Mouse (Mus musculus): ENCODE results near the gene Phgdh. TPM values are rescaled to one million over a fixed set of nuclear protein-coding genes. Genes with fewer than 3 reads are reported as not detected.
A peak's percentile ranks its signal among the peaks of the same experiment; 100 is the strongest.

Gene Phgdh
- polyA plus RNA-seq, 1 experiment from 2014 or later, result 59.7 TPM

DNA sequence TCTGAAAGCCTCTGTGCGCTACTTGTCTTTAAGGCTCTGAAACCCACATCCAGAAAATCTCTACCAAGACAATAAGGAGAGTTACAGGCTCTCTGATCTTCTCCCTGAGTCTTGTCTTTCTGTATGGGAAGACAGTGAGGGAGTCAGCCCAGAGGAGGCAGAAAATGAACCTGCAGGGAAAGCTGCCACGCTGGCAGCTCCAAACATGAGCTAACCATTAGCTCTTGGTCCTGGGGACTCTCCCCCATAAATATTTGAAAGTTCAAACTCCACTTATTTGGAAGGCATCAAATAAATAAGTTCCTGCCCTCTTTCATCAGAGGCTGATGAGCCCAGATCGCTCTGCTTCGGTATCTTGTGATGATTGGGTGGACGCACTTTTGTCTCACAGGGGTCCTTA is 56.6 kb downstream of the Phgdh start:
- no peaks in the 10 kb centered on the region for H3K27me3 ChIP-seq
- no peak overlapping the region for H3K9ac ChIP-seq
- H3K4me2 ChIP-seq, result no peak overlapping the region
- H3K9me3 ChIP-seq (replicated peaks), result no peaks in the 10 kb centered on the region
- no peaks in the 10 kb centered on the region for H3K36me3 ChIP-seq
- H3K27ac ChIP-seq, result no peak overlapping the region
- no peak for ATAC-seq (replicated peaks; ENCODE audit: insufficient number of reproducible peaks, insufficient read depth, low FRiP score, low read depth)
- peaks cover 20% of the 10 kb centered on the region for H3K4me1 ChIP-seq (replicated peaks)
- H3K4me3 ChIP-seq, result no peak overlapping the region
- 77% methylated on average over 5 of the region's 5 CpGs for WGBS

DNA sequence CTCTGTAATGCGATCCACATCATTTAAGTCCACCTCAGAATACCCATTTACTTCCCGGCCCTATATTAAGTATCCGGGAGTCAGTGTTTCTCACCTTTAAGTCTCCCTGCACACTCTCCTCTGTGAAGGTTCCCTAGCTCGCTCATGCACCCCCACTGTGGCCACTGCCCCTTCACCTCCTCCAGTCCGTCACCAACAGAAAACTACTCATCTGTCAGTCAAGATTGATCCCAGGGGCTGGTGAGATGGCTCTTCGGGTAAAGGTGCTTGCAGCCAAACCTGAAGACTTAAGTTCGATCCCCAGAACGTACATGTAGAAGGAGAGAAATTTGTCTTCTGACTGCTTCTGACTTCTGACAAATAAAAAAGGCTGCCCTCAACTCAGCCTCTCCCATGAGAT is 57.4 kb downstream of the Phgdh start:
- Histone ChIP-seq H3K9me3 (replicated peaks) (no peaks in the 10 kb centered on the region), H3K27me3 (no peaks in the 10 kb centered on the region), H3K9ac (no peak overlapping the region), H3K4me1 (replicated peaks) (peaks cover 20% of the 10 kb centered on the region), H3K4me2 (no peak overlapping the region), H3K36me3 (no peaks in the 10 kb centered on the region), H3K27ac (no peak overlapping the region), H3K4me3 (no peak overlapping the region)
- no peak for ATAC-seq (replicated peaks; ENCODE audit: insufficient number of reproducible peaks, insufficient read depth, low FRiP score, low read depth)
- 85% methylated on average over 8 of the region's 8 CpGs for WGBS

DNA sequence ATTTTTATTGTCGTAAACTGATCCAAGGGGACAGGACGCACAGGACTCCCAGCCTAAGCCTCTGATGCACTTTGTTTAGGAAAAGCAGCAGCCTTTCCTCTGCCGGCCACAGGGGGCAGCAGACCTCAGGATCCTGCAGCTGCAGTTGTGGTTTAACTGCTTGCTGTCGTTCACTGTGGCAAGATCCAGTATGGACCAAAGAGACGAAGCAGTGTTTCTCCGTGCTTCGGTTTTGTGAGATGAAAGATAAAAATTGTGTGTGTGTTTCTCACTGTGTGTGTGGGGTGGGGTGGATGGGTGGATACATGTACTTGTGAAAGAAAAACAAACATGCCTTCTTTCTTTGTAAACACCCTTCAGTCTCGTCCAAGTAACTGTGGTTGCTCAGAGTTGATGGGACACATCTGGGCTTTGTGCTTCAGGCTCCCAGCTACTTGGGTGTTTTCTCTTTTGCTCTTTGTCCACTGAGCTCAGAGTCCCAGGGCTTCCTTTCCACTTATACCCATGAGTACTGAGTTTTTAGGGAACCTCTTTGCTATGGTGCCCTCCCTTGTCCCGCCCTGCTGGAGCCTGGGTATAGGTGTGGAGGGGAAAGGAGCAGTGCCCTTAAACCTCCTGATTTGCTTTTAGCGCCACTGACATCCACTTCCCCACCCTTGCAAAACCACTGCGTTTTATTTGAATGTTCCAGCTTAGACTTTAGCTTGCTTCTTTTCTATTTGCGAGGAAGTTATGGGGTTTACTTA is 58.7 kb downstream of the Phgdh start:
- Histone ChIP-seq H3K4me1 (replicated peaks) (peaks cover 20% of the 10 kb centered on the region), H3K9ac (no peak overlapping the region), H3K4me3 (peak overlapping the region; percentile 26), H3K9me3 (replicated peaks) (no peaks in the 10 kb centered on the region), H3K36me3 (no peaks in the 10 kb centered on the region), H3K4me2 (peak overlapping the region; percentile 44), H3K27ac (0 out of 2 replicates have a peak overlapping the region, but pooled peaks have one; percentile 27), H3K27me3 (no peaks in the 10 kb centered on the region)
- WGBS, result 32% methylated on average over 12 of the region's 12 CpGs
- 0 out of 2 replicates have a peak, but pooled peaks have one; percentile 51 for ATAC-seq (replicated peaks; ENCODE audit: insufficient number of reproducible peaks, insufficient read depth, low FRiP score, low read depth)

DNA sequence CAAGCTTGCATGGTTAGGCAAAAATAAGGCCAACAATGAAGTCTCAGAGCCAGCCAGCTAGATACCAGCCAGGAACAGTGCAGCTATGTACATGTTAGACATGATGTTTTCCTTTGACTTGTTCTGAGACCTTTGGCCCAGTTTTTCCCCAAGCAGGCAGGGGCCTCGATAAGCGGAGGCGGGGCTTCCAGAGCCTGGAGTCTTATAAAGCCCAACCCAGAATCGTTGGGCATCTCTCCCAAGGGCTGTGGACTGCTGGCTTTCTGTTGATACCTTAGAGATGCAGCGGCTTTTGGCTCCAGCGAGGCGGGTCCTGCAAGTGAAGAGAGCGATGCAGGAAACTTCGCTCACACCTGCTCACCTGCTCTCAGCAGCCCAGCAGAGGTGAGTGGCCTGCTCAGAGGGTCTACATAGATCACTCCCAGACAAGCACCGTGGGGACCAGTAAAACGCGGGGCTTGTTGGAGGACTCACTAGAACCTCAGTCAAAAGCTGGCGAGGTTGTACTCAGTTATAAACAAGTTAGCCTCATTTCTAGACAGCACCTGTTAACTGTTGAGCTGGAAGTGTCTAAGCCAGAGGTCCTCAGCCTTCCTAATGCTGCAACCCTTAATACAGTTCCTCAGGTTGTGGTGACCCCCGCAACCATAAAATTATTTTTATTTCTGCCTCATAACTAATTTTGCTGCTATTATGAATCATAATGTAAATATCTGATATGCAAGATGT is 59.4 kb downstream of the Phgdh start, which contains the start of gene Hmgcs2:
TSS of gene Hmgcs2 (plus strand) at position 232 of the 729 bp plus-strand sequence.
- Histone ChIP-seq H3K27ac (peak within 1 kb of the TSS; percentile 27; the same call in 1 of the 2 replicates), H3K36me3 (no peaks in the 10 kb centered on the region), H3K9ac (no peak within 1 kb of the TSS), H3K4me2 (peak within 1 kb of the TSS; percentile 44), H3K4me1 (replicated peaks) (peaks cover 20% of the 10 kb centered on the region), H3K4me3 (peak within 1 kb of the TSS; percentile 26), H3K9me3 (replicated peaks) (no peaks in the 10 kb centered on the region), H3K27me3 (no peaks in the 10 kb centered on the region)
- ATAC-seq (replicated peaks; ENCODE audit: insufficient number of reproducible peaks, insufficient read depth, low FRiP score, low read depth), result peak; percentile 67
- WGBS, result 44% methylated on average over 14 of the region's 14 CpGs

DNA sequence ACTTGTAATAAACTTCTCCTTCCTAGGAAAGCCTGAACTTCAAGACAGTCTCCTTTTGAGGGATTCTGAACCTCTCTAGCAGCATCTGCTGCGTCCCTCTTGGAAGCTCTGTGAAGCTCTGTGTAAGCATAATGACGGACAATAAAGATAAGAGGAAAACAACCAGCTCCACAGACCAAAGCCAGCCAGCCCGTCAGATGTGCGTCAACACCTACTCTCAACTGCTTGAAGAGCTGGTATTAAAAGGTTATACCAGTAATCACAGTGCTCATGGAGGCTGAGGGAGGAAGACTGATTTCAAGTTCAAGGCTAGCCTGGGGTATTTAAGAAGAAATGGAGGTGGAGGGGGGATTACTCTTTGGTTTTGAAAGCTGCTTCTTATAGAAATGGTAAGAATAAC is 60.1 kb downstream of the Phgdh start:
- no peak overlapping the region for H3K9ac ChIP-seq
- no peaks in the 10 kb centered on the region for H3K27me3 ChIP-seq
- H3K9me3 ChIP-seq (replicated peaks), result no peaks in the 10 kb centered on the region
- H3K4me3 ChIP-seq, result no peak overlapping the region
- 15% methylated on average over 4 of the region's 4 CpGs for WGBS
- H3K4me1 ChIP-seq (replicated peaks), result peaks cover 20% of the 10 kb centered on the region
- no peak overlapping the region for H3K4me2 ChIP-seq
- H3K36me3 ChIP-seq, result no peaks in the 10 kb centered on the region
- 0 out of 2 replicates have a peak overlapping the region, but pooled peaks have one; percentile 27 for H3K27ac ChIP-seq
- ATAC-seq (replicated peaks; ENCODE audit: insufficient number of reproducible peaks, insufficient read depth, low FRiP score, low read depth), result no peak

DNA sequence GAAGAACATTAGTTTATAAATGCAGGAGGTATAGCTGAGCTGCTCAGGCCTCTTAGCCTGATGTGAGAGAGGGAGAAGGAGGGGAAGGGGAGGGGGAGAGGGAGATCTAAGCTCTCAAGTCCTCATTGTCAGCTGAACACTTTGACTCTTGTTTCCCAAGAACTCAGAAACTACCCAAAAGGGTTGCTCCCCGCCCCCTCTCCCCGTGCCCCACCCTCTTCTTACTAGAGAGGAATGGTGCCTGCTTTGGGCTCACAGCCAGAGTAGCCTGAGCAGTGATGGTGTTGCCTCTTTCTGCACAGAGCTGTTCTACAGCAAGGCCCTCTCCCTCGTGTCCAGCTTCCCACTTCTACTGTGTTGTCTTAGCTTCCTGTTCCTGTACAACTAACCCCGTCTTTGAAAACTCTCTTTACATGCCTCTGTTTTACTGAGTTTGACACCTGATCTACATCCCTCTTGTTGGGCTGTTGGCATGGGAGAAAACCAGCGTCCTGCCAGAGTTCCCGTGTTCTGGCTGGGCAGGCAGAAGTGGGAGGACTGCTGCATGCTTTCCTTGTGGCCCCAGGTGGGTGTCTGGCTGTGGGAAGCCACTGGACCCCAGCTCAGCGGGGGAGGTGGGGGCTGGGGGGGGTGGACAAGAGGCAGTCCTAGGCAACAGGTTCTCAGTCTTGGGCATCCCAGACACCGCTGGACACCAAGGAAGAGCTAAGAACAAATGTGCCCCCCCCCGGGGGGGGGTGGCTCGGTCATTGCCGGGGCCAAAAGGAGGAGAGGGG is 66.0 kb downstream of the Phgdh start:
- Histone ChIP-seq H3K4me3 (no peak overlapping the region), H3K27ac (no peak overlapping the region), H3K9ac (no peak overlapping the region), H3K27me3 (no peaks in the 10 kb centered on the region), H3K36me3 (no peaks in the 10 kb centered on the region), H3K9me3 (replicated peaks) (no peaks in the 10 kb centered on the region), H3K4me1 (replicated peaks) (peaks cover 4% of the 10 kb centered on the region; the same call in 1 of the 2 replicates), H3K4me2 (no peak overlapping the region)
- WGBS, result 60% methylated on average over 11 of the region's 11 CpGs
- ATAC-seq (replicated peaks; ENCODE audit: insufficient number of reproducible peaks, insufficient read depth, low FRiP score, low read depth), result no peak

DNA sequence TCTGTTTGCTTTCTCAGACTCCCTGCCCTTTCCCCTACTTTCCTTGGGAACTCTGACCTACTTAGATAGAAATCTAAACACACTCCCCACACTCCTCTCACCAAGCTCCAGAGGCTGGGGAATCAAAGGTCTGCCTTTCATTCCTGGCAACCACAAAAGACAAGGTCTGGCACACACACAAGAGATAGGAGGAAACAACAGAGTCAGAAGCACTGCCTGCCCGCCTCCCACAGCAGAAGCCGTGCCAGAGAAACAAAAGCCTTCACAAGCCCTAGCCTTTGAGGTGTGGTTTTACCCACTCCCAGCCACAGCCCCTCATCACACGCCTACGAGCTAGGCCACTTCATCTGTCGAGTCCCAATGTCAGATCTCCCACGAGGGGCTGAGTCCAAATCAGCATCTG is 72.5 kb downstream of the Phgdh start:
- Histone ChIP-seq H3K36me3 (no peaks in the 10 kb centered on the region), H3K4me2 (peak overlapping the region; percentile 8; the same call in 1 of the 2 replicates), H3K4me1 (replicated peaks) (peaks cover 14% of the 10 kb centered on the region), H3K27ac (peak overlapping the region; percentile 50; the same call in 1 of the 2 replicates), H3K27me3 (no peaks in the 10 kb centered on the region), H3K9me3 (replicated peaks) (no peaks in the 10 kb centered on the region), H3K4me3 (no peak overlapping the region), H3K9ac (no peak overlapping the region)
- ATAC-seq (replicated peaks; ENCODE audit: insufficient number of reproducible peaks, insufficient read depth, low FRiP score, low read depth), result peak; percentile 67; the same call in 1 of the 2 replicates
- WGBS, result 11% methylated on average over 6 of the region's 6 CpGs

Other genes starting within 250 kb of the Phgdh start
- gene Adam30, start 179.4 kb downstream of the Phgdh start, polyA plus RNA-seq (2015; fragmentation: Nextera tagmentation; extraction: Ambion mirVana), result not detected in 2 replicates
- gene Reg4, start 117.8 kb downstream of the Phgdh start, polyA plus RNA-seq (2015; fragmentation: Nextera tagmentation; extraction: Ambion mirVana), result not detected in 2 replicates
- gene Hmgcs2, start 59.6 kb downstream of the Phgdh start, polyA plus RNA-seq (2015; fragmentation: Nextera tagmentation; extraction: Ambion mirVana), result 8.7 and 12.6 TPM in 2 replicates
- gene Zfp697, start 42.5 kb upstream of the Phgdh start, polyA plus RNA-seq (2015; fragmentation: Nextera tagmentation; extraction: Ambion mirVana), result 7.7 and 9.9 TPM in 2 replicates
- not detected in 2 replicates for gene Gm4450, start 117.1 kb upstream of the Phgdh start, polyA plus RNA-seq (2015; fragmentation: Nextera tagmentation; extraction: Ambion mirVana)
- gene Hsd3b4, start 170.5 kb upstream of the Phgdh start, polyA plus RNA-seq (2015; fragmentation: Nextera tagmentation; extraction: Ambion mirVana), result not detected in 2 replicates
- not detected in 2 replicates for gene Gm10681, start 248.8 kb upstream of the Phgdh start, polyA plus RNA-seq (2015; fragmentation: Nextera tagmentation; extraction: Ambion mirVana)

Data from heart, embryonic 15.5 days (tissue).